Mouse (Mus musculus): ENCODE results near the gene Fam160a2.

GRCm38 (mm10) chr7:105374866-105375265 lies 25.0 kb downstream of the Fam160a2 start, which contains the start of gene Gm5901:
- TF ChIP-seq CTCF (conservative IDR thresholded peaks at IDR 0.05; ENCODE audit: low read length) (no peak), POU5F1 (IDR thresholded peaks at IDR 0.05; ENCODE audit: borderline replicate concordance, low read length) (no peak), NANOG (IDR thresholded peaks at IDR 0.05; ENCODE audit: borderline replicate concordance, low read length) (no peak)
